Mouse (Mus musculus) thymus, adult 2 months (tissue): ENCODE results near the gene Krt86.

Experiments used
- CTCF ChIP-seq: fragments of 200-500 bp; IDR thresholded peaks from 2 replicates; pipeline ENCODE4 v1.5.1; 2012; ENCODE audit warnings: mild to moderate bottlenecking, control low read depth, low read length, moderate library complexity, borderline replicate concordance; ENCODE audit not compliant: control insufficient read depth, poor library complexity, insufficient read depth; ENCODE audit errors: extremely low read depth
- POLR2A ChIP-seq: fragments of 200-500 bp; IDR thresholded peaks from 2 replicates; pipeline ENCODE4 v1.6.1; 2012; ENCODE audit warnings: mild to moderate bottlenecking, low read length, control low read depth, moderate library complexity; ENCODE audit not compliant: control insufficient read depth, poor library complexity, insufficient read depth; ENCODE audit errors: extremely low read depth

GRCm38 (mm10) chr15:101491431-101491830 is 18.2 kb downstream of the Krt86 start, which contains the start of gene Krt83:
- no peak for TF ChIP-seq CTCF
- TF ChIP-seq POLR2A: no peak
